Mouse (Mus musculus) C2C12 (cell line): ENCODE data around the gene Hsph1. TPM values are rescaled to one million over a fixed set of nuclear protein-coding genes. Genes with fewer than 3 reads are reported as not detected.

Source experiments
- H3K27me3 ChIP-seq: one replicate; pipeline ENCODE4 v1.6.1; 2011; ENCODE audit not compliant: control insufficient read depth, insufficient read depth, insufficient read length
- H3K36me3 ChIP-seq: one replicate; pipeline ENCODE4 v1.6.1; 2011; ENCODE audit not compliant: control insufficient read depth, insufficient read depth
- H3K4me3 ChIP-seq: one replicate; pipeline ENCODE4 v1.5.1; 2011; ENCODE audit warnings: mild to moderate bottlenecking, control low read depth; ENCODE audit not compliant: poor library complexity, insufficient read depth, severe bottlenecking
- H3K79me2 ChIP-seq: one replicate; pipeline ENCODE4 v1.6.1; 2011; ENCODE audit not compliant: control insufficient read depth, insufficient read depth
- H3K79me3 ChIP-seq: one replicate; pipeline ENCODE4 v1.6.1; 2011; ENCODE audit warnings: low read depth, control low read depth
- H3ac ChIP-seq: one replicate; pipeline ENCODE3; 2011; ENCODE audit warnings: low read depth; ENCODE audit not compliant: control insufficient read depth, insufficient read length
- CEBPB ChIP-seq: IDR thresholded peaks from one replicate; pipeline ENCODE4 v1.6.1; 2011; ENCODE audit warnings: low read depth, mild to moderate bottlenecking, control low read depth, moderate library complexity
- CTCF ChIP-seq: IDR thresholded peaks from one replicate; pipeline ENCODE4 v1.5.1; 2011; ENCODE audit not compliant: control insufficient read depth, insufficient read depth, insufficient read length
- FOSL1 ChIP-seq: IDR thresholded peaks from one replicate; pipeline ENCODE4 v1.8.0; 2011; ENCODE audit warnings: mild to moderate bottlenecking, low read length; ENCODE audit not compliant: poor library complexity, insufficient read depth, severe bottlenecking
- MAX ChIP-seq: IDR thresholded peaks from one replicate; pipeline ENCODE4 v1.6.1; 2011; ENCODE audit warnings: mild to moderate bottlenecking, control low read depth
- MYOD1 ChIP-seq: IDR thresholded peaks from one replicate; pipeline ENCODE4 v1.6.1; 2011; ENCODE audit warnings: low read depth; ENCODE audit not compliant: control insufficient read depth, insufficient read length
- MYOG ChIP-seq: IDR thresholded peaks from one replicate; pipeline ENCODE4 v1.6.1; 2011; ENCODE audit not compliant: control insufficient read depth, insufficient read length; ENCODE audit errors: extremely low read depth
- USF1 ChIP-seq: IDR thresholded peaks from one replicate; pipeline ENCODE4 v1.6.1; 2011; ENCODE audit warnings: low read depth, mild to moderate bottlenecking, control low read depth, moderate library complexity
- polyA plus RNA-seq: library from polyadenylated mRNA; unstranded; fragments of >200 nt; fragmentation: generic; extraction: Trizol; gene quantifications from one replicate; pipeline ENCODE4 v1.2.1, GENCODE M21; 2012; ENCODE audit warnings: missing spikeins

The Hsph1 gene
- polyA plus RNA-seq, 1 experiment: 74.1 TPM

DNA sequence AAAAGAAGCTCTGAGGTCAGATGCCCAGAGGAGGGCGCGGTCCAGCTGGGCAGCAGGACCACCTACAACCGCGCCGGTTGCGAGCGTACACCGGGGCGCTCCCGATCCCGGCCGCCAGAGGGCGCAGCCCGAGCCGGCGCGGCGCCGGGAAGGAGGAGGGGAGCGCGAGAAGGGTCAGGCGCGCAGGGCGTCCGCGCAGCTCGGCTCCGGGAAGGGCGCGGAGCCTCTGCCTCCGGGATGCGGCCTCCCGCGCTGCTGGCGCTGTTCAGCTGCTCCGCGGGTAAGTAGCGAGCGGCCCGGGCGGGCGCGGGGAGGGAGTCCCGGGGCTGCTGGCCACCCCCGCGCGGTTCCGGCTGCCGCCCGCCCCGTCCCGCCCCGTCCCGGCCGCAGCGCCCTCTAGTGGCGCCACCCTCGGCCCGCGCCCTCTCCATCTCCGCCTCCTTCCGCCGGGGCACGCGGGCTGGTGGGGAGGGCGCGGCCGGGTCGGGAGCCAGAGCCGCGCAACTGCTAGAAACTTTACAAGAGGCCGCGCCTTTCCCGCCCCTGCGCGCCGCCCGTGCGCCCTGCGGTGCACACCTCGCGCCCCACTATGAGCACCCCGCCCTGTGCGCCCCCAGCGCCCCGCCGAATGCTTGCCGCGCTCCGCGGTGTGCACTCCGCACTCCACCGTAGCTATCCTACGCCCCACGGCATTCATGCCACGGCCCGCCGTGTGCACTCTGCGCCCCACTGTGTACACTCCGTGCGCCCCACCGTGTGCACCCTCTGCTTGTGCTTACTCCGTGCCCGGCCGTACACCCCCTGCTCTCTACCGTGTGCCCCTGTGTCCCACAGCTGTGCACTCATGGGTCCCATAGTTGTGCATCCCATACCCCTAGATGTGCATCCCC, 42.2 kb upstream of the Hsph1 start, which contains the start of gene B3glct:
Gene B3glct (plus strand): TSS at position 131 of the 890 bp plus-strand sequence.
- TF ChIP-seq CTCF: peak; percentile 97
- no peak for TF ChIP-seq USF1
- H3ac ChIP-seq: peak within 1 kb of the TSS; percentile 81
- H3K36me3 ChIP-seq: no peaks in the 10 kb centered on the region
- H3K79me3 ChIP-seq: no peaks in the 10 kb centered on the region
- H3K79me2 ChIP-seq: no peaks in the 10 kb centered on the region
- no peaks in the 10 kb centered on the region for H3K27me3 ChIP-seq
- peak within 1 kb of the TSS; percentile 41 for H3K4me3 ChIP-seq

DNA sequence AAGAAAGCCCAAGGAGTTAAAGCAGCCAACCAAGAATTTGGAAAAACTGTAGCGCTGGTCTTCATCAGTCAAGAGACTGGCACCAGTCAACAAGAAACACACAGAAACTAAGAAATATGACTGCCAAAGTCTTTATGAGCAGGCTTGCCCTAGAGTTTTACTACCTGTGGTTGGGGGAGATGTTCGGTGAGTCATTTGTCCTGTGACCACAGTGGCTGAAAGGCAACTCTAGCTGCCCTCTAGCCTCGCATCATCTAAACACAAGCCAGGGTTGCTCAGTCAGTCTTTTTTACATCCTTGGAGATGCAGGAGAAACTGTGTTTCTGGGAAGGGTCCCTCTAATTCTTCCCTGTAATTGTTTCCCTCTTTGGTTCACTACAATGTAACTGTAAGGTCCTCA, 41.0 kb upstream of the Hsph1 start:
- Histone ChIP-seq H3ac (no peak overlapping the region), H3K36me3 (no peaks in the 10 kb centered on the region), H3K4me3 (no peak overlapping the region), H3K27me3 (no peaks in the 10 kb centered on the region), H3K79me3 (no peaks in the 10 kb centered on the region), H3K79me2 (no peaks in the 10 kb centered on the region)
- TF ChIP-seq MYOD1 (no peak), USF1 (no peak), MAX (no peak), CEBPB (no peak), FOSL1 (no peak), MYOG (no peak)

- Histone ChIP-seq H3K27me3 (no peaks in the 10 kb centered on the region), H3K79me3 (no peaks in the 10 kb centered on the region), H3K36me3 (no peaks in the 10 kb centered on the region), H3ac (no peak overlapping the region), H3K79me2 (no peaks in the 10 kb centered on the region), H3K4me3 (no peak overlapping the region)
- no peak for TF ChIP-seq CTCF
- no peak for TF ChIP-seq MAX
- TF ChIP-seq MYOD1: no peak
- no peak for TF ChIP-seq MYOG
- TF ChIP-seq FOSL1: no peak
- TF ChIP-seq USF1: no peak
- TF ChIP-seq CEBPB: no peak
Measured at GRCm38 (mm10) chr5:149663417-149663816, 27.2 kb upstream of the Hsph1 start.

DNA sequence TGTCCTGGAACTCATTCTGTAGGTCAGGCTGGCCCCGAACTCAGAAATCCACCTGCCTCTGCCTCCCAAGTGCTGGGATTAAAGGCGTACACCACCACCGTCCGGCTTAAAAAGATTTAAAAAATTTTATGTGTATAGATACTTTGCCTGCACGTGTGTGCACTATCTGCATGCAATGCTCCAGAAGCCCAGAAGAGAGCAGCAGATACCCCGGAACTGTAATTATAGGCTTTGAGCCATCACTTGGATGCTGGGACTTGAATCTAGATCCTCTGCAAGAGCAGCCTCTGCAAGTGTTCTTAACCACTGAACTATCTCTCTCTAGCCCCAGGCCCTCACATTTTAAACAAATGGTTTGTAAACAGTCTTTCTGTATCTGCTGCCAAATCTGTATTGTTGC, 26.8 kb upstream of the Hsph1 start:
- TF ChIP-seq USF1: no peak
- TF ChIP-seq FOSL1: no peak
- TF ChIP-seq CEBPB: no peak
- no peak for TF ChIP-seq MAX
- no peak for TF ChIP-seq CTCF
- TF ChIP-seq MYOG: no peak
- TF ChIP-seq MYOD1: no peak
- H3K79me2 ChIP-seq: no peaks in the 10 kb centered on the region
- H3K27me3 ChIP-seq: no peaks in the 10 kb centered on the region
- H3K4me3 ChIP-seq: no peak overlapping the region
- no peaks in the 10 kb centered on the region for H3K36me3 ChIP-seq
- no peak overlapping the region for H3ac ChIP-seq
- H3K79me3 ChIP-seq: no peaks in the 10 kb centered on the region

DNA sequence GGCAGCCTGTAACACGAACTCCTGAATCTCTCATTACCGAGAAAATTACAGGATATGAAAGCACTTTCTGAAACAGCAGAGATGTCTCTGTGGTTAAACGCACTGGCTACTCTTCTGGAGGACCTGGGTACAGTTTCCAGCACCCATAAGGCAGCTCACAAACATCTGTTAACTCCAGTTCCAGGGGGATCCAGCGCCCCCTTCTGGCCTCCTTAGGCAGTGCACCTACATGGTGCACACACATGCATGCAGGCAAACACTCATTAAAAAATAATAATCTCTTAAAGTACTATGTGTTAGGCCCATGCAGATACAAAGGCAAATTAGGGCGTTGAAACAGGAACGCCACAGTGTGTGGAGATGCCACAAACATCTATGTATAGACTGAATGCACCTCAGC, 25.3 kb upstream of the Hsph1 start:
- Histone ChIP-seq H3K79me2 (no peaks in the 10 kb centered on the region), H3K36me3 (no peaks in the 10 kb centered on the region), H3K27me3 (no peaks in the 10 kb centered on the region), H3K79me3 (no peaks in the 10 kb centered on the region), H3ac (no peak overlapping the region), H3K4me3 (no peak overlapping the region)
- TF ChIP-seq MAX: no peak
- no peak for TF ChIP-seq MYOD1

GRCm38 (mm10) chr5:149659414-149659780, 23.2 kb upstream of the Hsph1 start:
- no peaks in the 10 kb centered on the region for H3K36me3 ChIP-seq
- H3ac ChIP-seq: no peak overlapping the region
- no peak for TF ChIP-seq FOSL1
- no peak for TF ChIP-seq MYOG
- TF ChIP-seq MAX: no peak
- TF ChIP-seq CEBPB: no peak
- TF ChIP-seq CTCF: no peak
- no peak for TF ChIP-seq USF1
- TF ChIP-seq MYOD1: no peak
- H3K27me3 ChIP-seq: no peaks in the 10 kb centered on the region
- H3K79me2 ChIP-seq: no peaks in the 10 kb centered on the region
- no peaks in the 10 kb centered on the region for H3K79me3 ChIP-seq
- no peak overlapping the region for H3K4me3 ChIP-seq
